Mouse (Mus musculus): ENCODE measurements at regions not wholly inside any gene's neighbourhood (a gene's known extent, or its start where the extent isn't known, plus 50 kb on each side); places are given as distances from the start of the nearest gene placed in this dataset.
A peak's percentile ranks its signal among the peaks of the same experiment; 100 is the strongest.

GRCm38 (mm10) chrX:62368111-62368510, 84.8 kb downstream of the 4933402E13Rik start:
- ATAC-seq (ENCODE audit: low TSS enrichment): no peak

GRCm38 (mm10) chrX:62410901-62411300, 56.9 kb upstream of the 4931400O07Rik start:
- ATAC-seq (ENCODE audit: low TSS enrichment): peak; percentile 94

Data from frontal cortex, adult (tissue).